Comparison of ENCODE assay signal across 17 mouse cellular contexts in the genomic region with DNA sequence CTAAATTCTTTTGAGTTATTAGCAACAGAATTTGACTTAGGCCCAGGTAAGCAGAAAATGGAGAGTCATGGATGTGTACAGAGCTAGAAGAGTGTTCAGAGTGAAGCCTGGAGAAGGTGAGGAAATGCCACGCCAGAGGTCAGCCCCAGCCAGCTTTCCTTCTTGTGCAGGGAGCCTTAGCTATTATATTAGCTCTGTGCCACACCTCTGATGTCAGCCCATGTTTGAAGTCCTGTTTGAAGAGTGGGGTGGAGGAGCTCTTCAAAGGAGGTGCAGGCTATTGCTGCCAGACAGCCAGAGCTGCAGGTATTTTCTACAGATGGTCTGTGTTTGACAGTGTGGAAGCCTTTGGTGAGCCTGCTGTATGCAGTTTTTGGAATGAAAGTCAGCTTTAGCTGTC. TPM values are rescaled to one million over a fixed set of nuclear protein-coding genes. Genes with fewer than 3 reads are reported as not detected.
DNase-seq lines count a peak whose midpoint lies in the region; ATAC-seq lines count a peak whose summit lies in the region.
"Had no signal": no experiment of that assay in that cellular context is flagged by ENCODE, and none has a peak within 500 bp of the region (broad histone marks: within the 10 kb centered on the region; RNA-seq: fewer than 3 reads in every experiment).

No protein-coding gene starts in this region.

- H3K4me2 ChIP-seq in liver, embryonic 12.5 days = peak overlapping the region; percentile 25; the same call in 1 of the 2 replicates
- H3K4me2 ChIP-seq in intestine, embryonic 16.5 days (ENCODE audit: low read depth, low read length) = no peak overlapping the region
- no peak overlapping the region for H3K4me2 ChIP-seq in lung, embryonic 16.5 days (ENCODE audit: low read depth, low read length)
- H3K4me2 ChIP-seq in stomach, embryonic 16.5 days (ENCODE audit: low read depth, low read length) = no peak overlapping the region
- H3K4me2 ChIP-seq in neural tube, embryonic 15.5 days = no peak overlapping the region
- H3K4me2 ChIP-seq: embryonic facial prominence, embryonic 12.5 days; hindbrain, embryonic 13.5 days; midbrain, embryonic 12.5 days had no signal

- 69% methylated on average over 1 of the region's 1 CpGs for WGBS in liver, embryonic 12.5 days (ENCODE audit: insufficient replicate concordance)
- WGBS in intestine, embryonic 16.5 days = 50% methylated on average over 1 of the region's 1 CpGs
- 55% methylated on average over 1 of the region's 1 CpGs for WGBS in lung, embryonic 16.5 days
- WGBS in stomach, embryonic 16.5 days = 38% methylated on average over 1 of the region's 1 CpGs
- WGBS in neural tube, embryonic 15.5 days = 71% methylated on average over 1 of the region's 1 CpGs

- no peak for DNase-seq in liver
- no peak for DNase-seq in right cerebral cortex, postnatal 4 days
- DNase-seq: adrenal gland, adult 2 months; cerebellum, adult 18-20 months; heart, adult 18-20 months; kidney, adult 8-10 months; kidney, postnatal 4 days; right cerebral cortex, postnatal 25 days had no signal

- H3K9ac ChIP-seq in liver, embryonic 12.5 days = peak overlapping the region; percentile 27; the same call in 1 of the 2 replicates
- H3K9ac ChIP-seq in intestine, embryonic 16.5 days (ENCODE audit: low read depth, low read length) = no peak overlapping the region
- H3K9ac ChIP-seq in lung, embryonic 16.5 days (ENCODE audit: low read length) = no peak overlapping the region
- H3K9ac ChIP-seq in stomach, embryonic 16.5 days (ENCODE audit: low read length) = no peak overlapping the region
- H3K9ac ChIP-seq in neural tube, embryonic 15.5 days (replicated peaks) = no peak overlapping the region
- H3K9ac ChIP-seq: embryonic facial prominence, embryonic 12.5 days; hindbrain, embryonic 13.5 days; midbrain, embryonic 12.5 days had no signal

- no peaks in the 10 kb centered on the region for H3K9me3 ChIP-seq in liver, embryonic 12.5 days (replicated peaks)
- no peaks in the 10 kb centered on the region for H3K9me3 ChIP-seq in intestine, embryonic 16.5 days (ENCODE audit: control insufficient read depth, low read length)
- no peaks in the 10 kb centered on the region for H3K9me3 ChIP-seq in lung, embryonic 16.5 days (ENCODE audit: control insufficient read depth, low read length)
- H3K9me3 ChIP-seq in stomach, embryonic 16.5 days (replicated peaks; ENCODE audit: control insufficient read depth, low read length) = no peaks in the 10 kb centered on the region
- no peaks in the 10 kb centered on the region for H3K9me3 ChIP-seq in neural tube, embryonic 15.5 days (replicated peaks)
- H3K9me3 ChIP-seq: embryonic facial prominence, embryonic 12.5 days; G1E; hindbrain, embryonic 13.5 days; midbrain, embryonic 12.5 days had no signal

- H3K27me3 ChIP-seq in liver, embryonic 12.5 days (replicated peaks) = no peaks in the 10 kb centered on the region
- H3K27me3 ChIP-seq in intestine, embryonic 16.5 days (replicated peaks; ENCODE audit: control insufficient read depth, insufficient read depth, low read length) = no peaks in the 10 kb centered on the region
- H3K27me3 ChIP-seq in lung, embryonic 16.5 days (ENCODE audit: control insufficient read depth, insufficient read depth, low read depth, low read length) = no peaks in the 10 kb centered on the region
- H3K27me3 ChIP-seq in stomach, embryonic 16.5 days (ENCODE audit: control insufficient read depth, insufficient read depth, low read length) = no peaks in the 10 kb centered on the region
- H3K27me3 ChIP-seq in neural tube, embryonic 15.5 days (replicated peaks) = no peaks in the 10 kb centered on the region
- H3K27me3 ChIP-seq: embryonic facial prominence, embryonic 12.5 days; hindbrain, embryonic 13.5 days; midbrain, embryonic 12.5 days had no signal

- H3K27ac ChIP-seq in liver, embryonic 12.5 days = peak overlapping the region; percentile 60
- H3K27ac ChIP-seq in intestine, embryonic 16.5 days (ENCODE audit: low read length) = peak overlapping the region; percentile 28; the same call in 1 of the 2 replicates
- peak overlapping the region; percentile 21; the same call in 1 of the 2 replicates for H3K27ac ChIP-seq in lung, embryonic 16.5 days (ENCODE audit: low read length)
- peak overlapping the region; percentile 69; the same call in 1 of the 2 replicates for H3K27ac ChIP-seq in stomach, embryonic 16.5 days (ENCODE audit: low read length)
- no peak overlapping the region for H3K27ac ChIP-seq in neural tube, embryonic 15.5 days (replicated peaks)
- H3K27ac ChIP-seq: embryonic facial prominence, embryonic 12.5 days; hindbrain, embryonic 13.5 days; midbrain, embryonic 12.5 days had no signal

- H3K4me1 ChIP-seq in liver, embryonic 12.5 days = peaks cover 55% of the 10 kb centered on the region
- H3K4me1 ChIP-seq in intestine, embryonic 16.5 days (ENCODE audit: control insufficient read depth, insufficient read depth, low read length) = peaks cover 14% of the 10 kb centered on the region
- H3K4me1 ChIP-seq in lung, embryonic 16.5 days (replicated peaks; ENCODE audit: control insufficient read depth, insufficient read depth, low read length) = peaks cover 15% of the 10 kb centered on the region
- H3K4me1 ChIP-seq in stomach, embryonic 16.5 days (ENCODE audit: control insufficient read depth, insufficient read depth, low read length) = peaks cover 16% of the 10 kb centered on the region
- peaks cover 17% of the 10 kb centered on the region for H3K4me1 ChIP-seq in neural tube, embryonic 15.5 days

- H3K36me3 ChIP-seq in liver, embryonic 12.5 days = peaks cover 29% of the 10 kb centered on the region
- H3K36me3 ChIP-seq in intestine, embryonic 16.5 days (ENCODE audit: control insufficient read depth, insufficient read depth, low read length) = 0 out of 2 replicates have a peak, but pooled peaks cover 3% of the 10 kb centered on the region
- no peaks in the 10 kb centered on the region for H3K36me3 ChIP-seq in lung, embryonic 16.5 days (ENCODE audit: control insufficient read depth, insufficient read depth, low read length)
- H3K36me3 ChIP-seq in stomach, embryonic 16.5 days (ENCODE audit: control insufficient read depth, insufficient read depth, low read length) = no peaks in the 10 kb centered on the region
- no peaks in the 10 kb centered on the region for H3K36me3 ChIP-seq in neural tube, embryonic 15.5 days
- H3K36me3 ChIP-seq: embryonic facial prominence, embryonic 12.5 days had no signal

- H3K4me3 ChIP-seq in liver, embryonic 12.5 days = no peak overlapping the region
- no peak overlapping the region for H3K4me3 ChIP-seq in intestine, embryonic 16.5 days (ENCODE audit: low read length)
- no peak overlapping the region for H3K4me3 ChIP-seq in lung, embryonic 16.5 days (ENCODE audit: low read length)
- no peak overlapping the region for H3K4me3 ChIP-seq in stomach, embryonic 16.5 days (replicated peaks; ENCODE audit: low read length)
- H3K4me3 ChIP-seq in neural tube, embryonic 15.5 days (replicated peaks) = no peak overlapping the region
- H3K4me3 ChIP-seq: embryonic facial prominence, embryonic 12.5 days; hindbrain, embryonic 13.5 days; midbrain, embryonic 12.5 days had no signal

- ATAC-seq in liver, embryonic 12.5 days = no peak
- ATAC-seq in intestine, embryonic 16.5 days = peak; percentile 75
- ATAC-seq in lung, embryonic 16.5 days (ENCODE audit: low read depth) = peak; percentile 79
- peak; percentile 83 for ATAC-seq in stomach, embryonic 16.5 days (ENCODE audit: insufficient read depth, low FRiP score)
- no peak for ATAC-seq in neural tube, embryonic 15.5 days (ENCODE audit: low FRiP score)

RNA-seq across cellular contexts. Expression of gene Usf3, which starts 5.5 kb away (rescaled TPM):
- 2.5 and 2.9 TPM in 2 replicates for polyA plus RNA-seq in liver, embryonic 12.5 days (2016; fragmentation: Nextera tagmentation; extraction: Ambion mirVana)
- 2.0 and 2.3 TPM in 2 replicates for polyA plus RNA-seq in intestine, embryonic 16.5 days (2015; fragmentation: Nextera tagmentation; extraction: Ambion mirVana)
- polyA plus RNA-seq in lung, embryonic 16.5 days (2015; fragmentation: Nextera tagmentation; extraction: Ambion mirVana) = 2.8 and 3.2 TPM in 2 replicates
- polyA plus RNA-seq in stomach, embryonic 16.5 days (2015; fragmentation: Nextera tagmentation; extraction: Ambion mirVana) = 2.7 and 3.3 TPM in 2 replicates
- polyA plus RNA-seq in neural tube, embryonic 15.5 days (2015; fragmentation: Nextera tagmentation; extraction: Ambion mirVana) = 2.5 TPM in 2 replicates

RNA-seq across cellular contexts. Expression of gene Naa50, which starts 38.9 kb away (rescaled TPM):
- 129 and 132 TPM in 2 replicates for polyA plus RNA-seq in liver, embryonic 12.5 days (2016; fragmentation: Nextera tagmentation; extraction: Ambion mirVana)
- 76.3 and 82.6 TPM in 2 replicates for polyA plus RNA-seq in intestine, embryonic 16.5 days (2015; fragmentation: Nextera tagmentation; extraction: Ambion mirVana)
- polyA plus RNA-seq in lung, embryonic 16.5 days (2015; fragmentation: Nextera tagmentation; extraction: Ambion mirVana) = 84.2 and 91.3 TPM in 2 replicates
- 87.4 and 107 TPM in 2 replicates for polyA plus RNA-seq in stomach, embryonic 16.5 days (2015; fragmentation: Nextera tagmentation; extraction: Ambion mirVana)
- 64.2 and 72.0 TPM in 2 replicates for polyA plus RNA-seq in neural tube, embryonic 15.5 days (2015; fragmentation: Nextera tagmentation; extraction: Ambion mirVana)

RNA-seq across cellular contexts. Expression of gene Atp6v1a, which starts 39.0 kb away (rescaled TPM):
- 27.2 and 28.0 TPM in 2 replicates for polyA plus RNA-seq in liver, embryonic 12.5 days (2016; fragmentation: Nextera tagmentation; extraction: Ambion mirVana)
- 73.0 and 85.2 TPM in 2 replicates for polyA plus RNA-seq in intestine, embryonic 16.5 days (2015; fragmentation: Nextera tagmentation; extraction: Ambion mirVana)
- 69.2 TPM in 2 replicates for polyA plus RNA-seq in lung, embryonic 16.5 days (2015; fragmentation: Nextera tagmentation; extraction: Ambion mirVana)
- 67.7 and 82.7 TPM in 2 replicates for polyA plus RNA-seq in stomach, embryonic 16.5 days (2015; fragmentation: Nextera tagmentation; extraction: Ambion mirVana)
- 138 and 139 TPM in 2 replicates for polyA plus RNA-seq in neural tube, embryonic 15.5 days (2015; fragmentation: Nextera tagmentation; extraction: Ambion mirVana)

Comparison
In these comparisons a context has a peak if more than half of its experiments do, and no peak if none do; other contexts are left out.
1. ATAC-seq: peak in intestine, embryonic 16.5 days (single experiment), lung, embryonic 16.5 days (single experiment) and stomach, embryonic 16.5 days (single experiment); none in liver, embryonic 12.5 days (single experiment) and neural tube, embryonic 15.5 days (single experiment).